Mouse (Mus musculus): Measurements from ENCODE around the gene Paip2b.
"Not testable (repeated sequence)": the region's sequence is repeated elsewhere in the genome, so short reads cannot be mapped to it uniquely, and the experiment has no call there.

Gene Paip2b

GRCm38 (mm10) chr6:83802033-83802432 lies 29.5 kb downstream of the Paip2b start:
- peak; percentile 65 for DNase-seq (ENCODE audit: low read depth, low spot score)

- no peak for DNase-seq (ENCODE audit: low read depth, low spot score)
Observed at GRCm38 (mm10) chr6:83796686-83797085, 34.9 kb downstream of the Paip2b start.

- peak; percentile 71 for DNase-seq (ENCODE audit: low read depth, low spot score)
Observed at GRCm38 (mm10) chr6:83795492-83795900, 36.0 kb downstream of the Paip2b start.

GRCm38 (mm10) chr6:83794760-83795296 lies 36.7 kb downstream of the Paip2b start, which contains the start of gene Nagk:
Gene Nagk, plus strand, starts transcription at chr6:83794982.
- DNase-seq (ENCODE audit: low read depth, low spot score) = peak; percentile 96

- DNase-seq (ENCODE audit: low read depth, low spot score) = no peak
Observed at GRCm38 (mm10) chr6:83791251-83791890, 40.2 kb downstream of the Paip2b start.

- not testable (repeated sequence) for DNase-seq (ENCODE audit: low read depth, low spot score)
Observed at GRCm38 (mm10) chr6:83790533-83790932, 41.0 kb downstream of the Paip2b start.

GRCm38 (mm10) chr6:83788554-83788953 lies 43.0 kb downstream of the Paip2b start:
- DNase-seq (ENCODE audit: low read depth, low spot score) = no peak

- DNase-seq (ENCODE audit: low read depth, low spot score) = no peak
Observed at GRCm38 (mm10) chr6:83786426-83786825, 45.1 kb downstream of the Paip2b start.

GRCm38 (mm10) chr6:83779026-83779425 lies 52.5 kb downstream of the Paip2b start:
- DNase-seq (ENCODE audit: low read depth, low spot score) = peak; percentile 70

- peak; percentile 64 for DNase-seq (ENCODE audit: low read depth, low spot score)
Observed at GRCm38 (mm10) chr6:83778306-83778705, 53.2 kb downstream of the Paip2b start.

GRCm38 (mm10) chr6:83775638-83776293 lies 55.8 kb downstream of the Paip2b start, which contains the start of gene Tex261:
Gene Tex261, minus strand, starts transcription at chr6:83775813.
- DNase-seq (ENCODE audit: low read depth, low spot score) = peak; percentile 96

GRCm38 (mm10) chr6:83774781-83775563 lies 56.6 kb downstream of the Paip2b start:
- no peak for DNase-seq (ENCODE audit: low read depth, low spot score)

GRCm38 (mm10) chr6:83774126-83774525 lies 57.4 kb downstream of the Paip2b start:
- DNase-seq (ENCODE audit: low read depth, low spot score) = peak; percentile 18

GRCm38 (mm10) chr6:83768485-83768884 lies 63.1 kb downstream of the Paip2b start:
- DNase-seq (ENCODE audit: low read depth, low spot score) = no peak

- no peak for DNase-seq (ENCODE audit: low read depth, low spot score)
Observed at GRCm38 (mm10) chr6:83766982-83767381, 64.6 kb downstream of the Paip2b start.

GRCm38 (mm10) chr6:83762880-83763431 lies 68.6 kb downstream of the Paip2b start:
- no peak for DNase-seq (ENCODE audit: low read depth, low spot score)

GRCm38 (mm10) chr6:83762344-83762743 lies 69.2 kb downstream of the Paip2b start, which contains the start of gene Ankrd53:
Gene Ankrd53, plus strand, starts transcription at chr6:83762644.
- no peak for DNase-seq (ENCODE audit: low read depth, low spot score)

GRCm38 (mm10) chr6:83756051-83756450 lies 75.5 kb downstream of the Paip2b start:
- no peak for DNase-seq (ENCODE audit: low read depth, low spot score)

All from brain, adult 2 months (tissue).